Mouse (Mus musculus): ENCODE measurements around the gene Casp14. TPM values are rescaled to one million over a fixed set of nuclear protein-coding genes. Genes with fewer than 3 reads are reported as not detected.

Gene Casp14
- 0.17 TPM for polyA plus RNA-seq (2014; fragmentation: Illumina TruSeq; extraction: RNeasy Lipid Tissue Mini Kit (QIAGEN cat#74804); ENCODE audit: low read depth, low replicate concordance)

DNA sequence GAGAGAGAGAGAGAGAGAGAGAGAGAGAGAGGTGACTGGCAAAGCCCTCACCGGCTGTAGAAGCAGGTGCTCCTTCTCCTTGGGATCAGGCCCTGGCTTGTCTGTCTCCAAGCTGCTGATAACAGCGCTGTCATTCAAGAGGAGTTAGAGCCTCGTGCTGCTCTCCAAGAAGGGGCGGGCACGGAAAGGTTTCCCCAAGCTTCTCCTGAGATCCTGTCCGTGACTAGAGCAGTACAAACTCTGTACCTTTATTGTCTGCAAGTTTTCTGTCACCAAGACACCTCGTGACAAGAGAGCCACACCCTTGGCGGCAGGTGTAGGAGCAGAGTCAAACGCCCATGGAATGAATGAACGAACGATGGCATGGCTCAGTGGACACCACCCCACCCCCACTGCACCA is at the start of gene Casp14:
Casp14 (minus strand) TSS at position 239 of the 400 bp plus-strand sequence.

DNA sequence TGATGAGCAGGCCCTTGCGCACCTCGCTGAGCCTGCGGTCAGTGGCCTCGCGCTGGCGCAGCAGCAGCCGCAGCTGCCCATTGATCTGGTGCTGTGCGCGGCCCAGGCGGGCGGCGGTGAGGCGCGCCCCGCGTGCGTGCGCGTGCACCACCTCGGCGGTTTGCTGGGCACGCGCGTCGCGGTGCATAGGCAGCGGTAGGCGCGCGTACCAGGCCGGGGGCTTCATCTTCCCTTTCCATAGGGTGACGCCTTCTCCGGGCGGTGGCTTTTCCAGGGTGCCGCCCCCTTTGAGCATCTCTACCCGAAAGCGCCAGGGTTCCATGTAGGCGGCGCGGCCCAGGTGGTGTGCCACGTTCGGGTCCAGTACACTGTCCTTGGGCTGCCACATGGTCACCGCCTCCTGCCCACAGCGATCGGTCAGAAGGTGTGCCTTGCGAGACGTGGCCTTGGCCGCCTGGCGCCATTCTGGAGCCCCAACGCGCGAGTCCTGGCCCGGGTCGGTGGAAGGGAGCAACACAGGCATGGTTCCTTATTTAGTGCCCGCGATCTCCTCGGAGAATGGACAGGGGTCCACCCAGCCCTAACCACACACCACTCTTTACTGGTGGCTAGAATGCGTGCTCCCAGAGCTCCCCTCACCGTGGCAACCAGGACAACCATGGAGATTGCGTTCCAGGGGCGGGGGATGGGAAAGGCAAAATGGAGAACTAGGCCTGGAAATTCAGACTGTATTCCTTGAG is 34.5 kb upstream of the Casp14 start, which contains the start of gene Ccdc105:
Ccdc105 (minus strand) TSS at position 614 of the 740 bp plus-strand sequence.

Other genes starting within 250 kb of the Casp14 start
- gene Olfr1358, start 200.9 kb downstream of the Casp14 start, polyA plus RNA-seq (2014; fragmentation: Illumina TruSeq; extraction: RNeasy Lipid Tissue Mini Kit (QIAGEN cat#74804); ENCODE audit: low read depth, low replicate concordance): not detected
- 62.0 TPM for gene Ilvbl, start 143.9 kb downstream of the Casp14 start, polyA plus RNA-seq (2014; fragmentation: Illumina TruSeq; extraction: RNeasy Lipid Tissue Mini Kit (QIAGEN cat#74804); ENCODE audit: low read depth, low replicate concordance)
- 18.3 TPM for gene Syde1, start 126.3 kb downstream of the Casp14 start, polyA plus RNA-seq (2014; fragmentation: Illumina TruSeq; extraction: RNeasy Lipid Tissue Mini Kit (QIAGEN cat#74804); ENCODE audit: low read depth, low replicate concordance)
- not detected for gene Olfr1357, start 100.2 kb downstream of the Casp14 start, polyA plus RNA-seq (2014; fragmentation: Illumina TruSeq; extraction: RNeasy Lipid Tissue Mini Kit (QIAGEN cat#74804); ENCODE audit: low read depth, low replicate concordance)
- 1.6 TPM for gene Ccdc105, start 34.8 kb upstream of the Casp14 start, polyA plus RNA-seq (2014; fragmentation: Illumina TruSeq; extraction: RNeasy Lipid Tissue Mini Kit (QIAGEN cat#74804); ENCODE audit: low read depth, low replicate concordance)
- 0.15 TPM for gene Slc1a6, start 62.2 kb upstream of the Casp14 start, polyA plus RNA-seq (2014; fragmentation: Illumina TruSeq; extraction: RNeasy Lipid Tissue Mini Kit (QIAGEN cat#74804); ENCODE audit: low read depth, low replicate concordance)
- not detected for gene Olfr1356, start 133.9 kb upstream of the Casp14 start, polyA plus RNA-seq (2014; fragmentation: Illumina TruSeq; extraction: RNeasy Lipid Tissue Mini Kit (QIAGEN cat#74804); ENCODE audit: low read depth, low replicate concordance)
- not detected for gene Olfr1355, start 157.2 kb upstream of the Casp14 start, polyA plus RNA-seq (2014; fragmentation: Illumina TruSeq; extraction: RNeasy Lipid Tissue Mini Kit (QIAGEN cat#74804); ENCODE audit: low read depth, low replicate concordance)
- gene Olfr1354, start 194.9 kb upstream of the Casp14 start, polyA plus RNA-seq (2014; fragmentation: Illumina TruSeq; extraction: RNeasy Lipid Tissue Mini Kit (QIAGEN cat#74804); ENCODE audit: low read depth, low replicate concordance): not detected
- not detected for gene Olfr8, start 232.3 kb upstream of the Casp14 start, polyA plus RNA-seq (2014; fragmentation: Illumina TruSeq; extraction: RNeasy Lipid Tissue Mini Kit (QIAGEN cat#74804); ENCODE audit: low read depth, low replicate concordance)
- gene Olfr1353, start 245.0 kb upstream of the Casp14 start, polyA plus RNA-seq (2014; fragmentation: Illumina TruSeq; extraction: RNeasy Lipid Tissue Mini Kit (QIAGEN cat#74804); ENCODE audit: low read depth, low replicate concordance): not detected

Measured in adipose tissue, adult 10 weeks (tissue).